20 mouse cellular contexts compared by ENCODE assay signal in the genomic region with DNA sequence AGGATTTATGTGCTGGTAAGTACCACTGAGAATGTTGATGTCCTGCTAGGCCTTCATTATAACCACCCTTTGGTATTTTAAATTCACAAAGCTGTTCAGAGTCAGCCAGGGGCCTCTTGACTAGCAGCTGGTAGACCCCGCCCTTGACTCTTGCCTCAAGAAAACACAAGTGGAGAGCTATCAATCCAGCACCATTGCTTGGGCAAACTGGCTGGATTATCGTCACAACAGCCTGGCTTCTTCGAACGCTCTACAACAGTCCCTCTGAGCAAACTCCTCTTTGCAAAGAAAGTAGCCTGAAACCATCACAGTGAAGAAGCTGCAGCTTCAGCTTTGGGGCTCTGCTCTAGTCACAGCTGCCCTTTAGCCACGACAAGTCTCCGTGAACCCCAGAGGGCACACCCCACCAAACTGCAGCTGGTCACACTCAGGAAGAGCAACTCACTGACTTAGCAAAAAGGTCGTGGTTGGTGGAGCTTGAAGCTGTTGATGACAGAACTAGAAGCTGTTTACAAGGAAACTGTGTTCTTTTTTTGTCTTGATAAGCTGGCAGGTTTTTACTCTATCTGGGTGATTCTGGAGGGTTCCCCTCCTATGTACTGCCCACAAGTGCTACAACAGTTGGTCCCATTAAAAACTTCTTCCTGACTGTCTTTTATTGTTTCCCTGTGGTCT. TPM values are rescaled to one million over a fixed set of nuclear protein-coding genes. Genes with fewer than 3 reads are reported as not detected.
DNase-seq lines count a peak whose midpoint lies in the region; ATAC-seq and TF ChIP-seq lines count a peak whose summit lies in the region.
"Had no signal": no experiment of that assay in that cellular context is flagged by ENCODE, and none has a peak within 500 bp of the region (broad histone marks: within the 10 kb centered on the region; RNA-seq: fewer than 3 reads in every experiment).

No protein-coding gene starts in this region.

- H3K27ac ChIP-seq in bone marrow, adult 2 months (ENCODE audit: control insufficient read depth, insufficient read depth, low read depth, low read length, poor library complexity): peak overlapping the region; percentile 48
- peak overlapping the region; percentile 72 for H3K27ac ChIP-seq in liver, embryonic 13.5 days
- H3K27ac ChIP-seq: embryonic facial prominence, embryonic 12.5 days; heart, embryonic 13.5 days; hindbrain, embryonic 12.5 days; limb, embryonic 13.5 days; midbrain, embryonic 13.5 days had no signal

- H3K4me3 ChIP-seq in bone marrow, adult 2 months (replicated peaks; ENCODE audit: control insufficient read depth, low read depth, low read length): no peak overlapping the region
- H3K4me3 ChIP-seq in liver, embryonic 13.5 days (replicated peaks): no peak overlapping the region
- H3K4me3 ChIP-seq: embryonic facial prominence, embryonic 12.5 days; heart, embryonic 13.5 days; hindbrain, embryonic 12.5 days; limb, embryonic 13.5 days; midbrain, embryonic 13.5 days; myocyte had no signal

- no peaks in the 10 kb centered on the region for H3K9me3 ChIP-seq in liver, embryonic 13.5 days (replicated peaks)
- H3K9me3 ChIP-seq: embryonic facial prominence, embryonic 12.5 days; heart, embryonic 13.5 days; hindbrain, embryonic 12.5 days; limb, embryonic 13.5 days; midbrain, embryonic 13.5 days had no signal

- no peak for TF ChIP-seq POLR2A in bone marrow, adult 2 months (IDR thresholded peaks at IDR 0.05; ENCODE audit: borderline replicate concordance, control insufficient read depth, low read depth, low read length)

- DNase-seq in heart, adult 11 months: peak; percentile 96
- no peak for DNase-seq in heart, postnatal 4 days
- no peak for DNase-seq in liver, embryonic 13.5 days
- no peak for DNase-seq in left cerebral cortex, adult 8-10 months (ENCODE audit: low spot score in 2 of 2)
- DNase-seq in layer of hippocampus, adult 11-12 months (ENCODE audit: low spot score): no peak
- no peak for DNase-seq in lung, postnatal 36 days
- DNase-seq: adrenal gland, postnatal 10 days; cerebellum, adult 18-20 months; lung, postnatal 10 days; thymus, postnatal 25 days had no signal

- no peak for TF ChIP-seq CTCF in bone marrow, adult 2 months (IDR thresholded peaks at IDR 0.05; ENCODE audit: control insufficient read depth, insufficient read depth, low read length)

- peak; percentile 82 for ATAC-seq in liver, embryonic 13.5 days (ENCODE audit: low read depth)
- ATAC-seq in megakaryocyte progenitor cell, adult 5-6 weeks (replicated peaks; ENCODE audit: poor library complexity): peak; percentile 77
- ATAC-seq: forebrain, embryonic 16.5 days; inflammation-experienced regulatory T-cells, adult 6 months; midbrain, embryonic 13.5 days had no signal

- no peaks in the 10 kb centered on the region for H3K27me3 ChIP-seq in liver, embryonic 13.5 days
- H3K27me3 ChIP-seq: embryonic facial prominence, embryonic 12.5 days; heart, embryonic 13.5 days; hindbrain, embryonic 12.5 days; limb, embryonic 13.5 days; midbrain, embryonic 13.5 days had no signal

- peaks cover 5% of the 10 kb centered on the region; the same call in 1 of the 2 replicates for H3K4me1 ChIP-seq in bone marrow, adult 2 months (ENCODE audit: control insufficient read depth, insufficient read depth, low read length)
- peaks cover 26% of the 10 kb centered on the region for H3K4me1 ChIP-seq in liver, embryonic 13.5 days (replicated peaks)
- H3K4me1 ChIP-seq: embryonic facial prominence, embryonic 12.5 days; hindbrain, embryonic 12.5 days; midbrain, embryonic 13.5 days had no signal

- H3K4me2 ChIP-seq in liver, embryonic 13.5 days: peak overlapping the region; percentile 39
- H3K4me2 ChIP-seq: embryonic facial prominence, embryonic 12.5 days; heart, embryonic 13.5 days; hindbrain, embryonic 12.5 days; limb, embryonic 13.5 days; midbrain, embryonic 13.5 days had no signal

- 31% methylated on average over 7 of the region's 7 CpGs for WGBS in bone marrow, adult 2 months
- 38% methylated on average over 7 of the region's 7 CpGs for WGBS in liver, embryonic 13.5 days (ENCODE audit: insufficient replicate concordance)

- H3K9ac ChIP-seq in liver, embryonic 13.5 days: 0 out of 2 replicates have a peak overlapping the region, but pooled peaks have one; percentile 24
- H3K9ac ChIP-seq: embryonic facial prominence, embryonic 12.5 days; heart, embryonic 13.5 days; hindbrain, embryonic 12.5 days; limb, embryonic 13.5 days; midbrain, embryonic 13.5 days had no signal

- no peaks in the 10 kb centered on the region for H3K36me3 ChIP-seq in liver, embryonic 13.5 days
- H3K36me3 ChIP-seq: embryonic facial prominence, embryonic 12.5 days; heart, embryonic 13.5 days; hindbrain, embryonic 12.5 days; limb, embryonic 13.5 days; midbrain, embryonic 13.5 days had no signal

RNA-seq across cellular contexts. Expression of a gene that starts 19.5 kb away (rescaled TPM):
- 10 to 100 TPM; 39.2 to 40.3 TPM for total RNA-seq in heart, postnatal 4 days (2021)
- polyA plus RNA-seq in bone marrow, adult 2 months (2011; ENCODE audit: insufficient read depth, insufficient read length, low replicate concordance, missing spikeins): 7.4 and 9.8 TPM in 2 replicates
- polyA plus RNA-seq in liver, embryonic 13.5 days (2015; fragmentation: Nextera tagmentation; extraction: Ambion mirVana): 5.8 and 6.5 TPM in 2 replicates
- total RNA-seq in megakaryocyte progenitor cell, adult 5-6 weeks (2015): 28.6 and 38.1 TPM in 2 replicates
- total RNA-seq in megakaryocyte progenitor cell, adult 5-6 weeks (2017): 30.9 and 41.6 TPM in 2 replicates
- 10 to 100 TPM; 40.8 to 46.5 (median 43.4) TPM for total RNA-seq in left cerebral cortex, adult 8-10 months (2022)
